In genomic region chr13:5591837-5592555, GRCm38 (mm10) we compare ENCODE assay signal across 11 mouse cellular contexts.
DNase-seq lines count a peak whose midpoint lies in the region; ATAC-seq and TF ChIP-seq lines count a peak whose summit lies in the region.
"Had no signal": no experiment of that assay in that cellular context is flagged by ENCODE, and none has a peak within 500 bp of the region (broad histone marks: within the 10 kb centered on the region; RNA-seq: fewer than 3 reads in every experiment).

No protein-coding gene starts in this region.

- H3K36me3 ChIP-seq in intestine, embryonic 16.5 days (ENCODE audit: control insufficient read depth, insufficient read depth, low read length), result no peaks in the 10 kb centered on the region
- H3K36me3 ChIP-seq in intestine, embryonic 15.5 days, result no peaks in the 10 kb centered on the region
- H3K36me3 ChIP-seq in heart, embryonic 13.5 days, result no peaks in the 10 kb centered on the region
- no peaks in the 10 kb centered on the region for H3K36me3 ChIP-seq in midbrain, embryonic 13.5 days
- H3K36me3 ChIP-seq: limb, embryonic 12.5 days had no signal

- no peaks in the 10 kb centered on the region for H3K9me3 ChIP-seq in intestine, embryonic 16.5 days (ENCODE audit: control insufficient read depth, low read length)
- H3K9me3 ChIP-seq in intestine, embryonic 15.5 days, result no peaks in the 10 kb centered on the region
- H3K9me3 ChIP-seq in heart, embryonic 13.5 days, result no peaks in the 10 kb centered on the region
- no peaks in the 10 kb centered on the region for H3K9me3 ChIP-seq in midbrain, embryonic 13.5 days
- H3K9me3 ChIP-seq: limb, embryonic 12.5 days had no signal

- no peak overlapping the region for H3K4me2 ChIP-seq in intestine, embryonic 16.5 days (ENCODE audit: low read depth, low read length)
- H3K4me2 ChIP-seq in intestine, embryonic 15.5 days (replicated peaks), result no peak overlapping the region
- peak overlapping the region; percentile 33 for H3K4me2 ChIP-seq in heart, embryonic 13.5 days
- no peak overlapping the region for H3K4me2 ChIP-seq in midbrain, embryonic 13.5 days (replicated peaks)
- H3K4me2 ChIP-seq: limb, embryonic 12.5 days had no signal

- no peak for TF ChIP-seq POLR2A in cerebellum, adult 2 months (IDR thresholded peaks at IDR 0.05; ENCODE audit: borderline replicate concordance, insufficient read depth, low read length)

- H3K4me3 ChIP-seq in intestine, embryonic 16.5 days (ENCODE audit: low read length), result no peak overlapping the region
- no peak overlapping the region for H3K4me3 ChIP-seq in intestine, embryonic 15.5 days (replicated peaks)
- no peak overlapping the region for H3K4me3 ChIP-seq in heart, embryonic 13.5 days
- H3K4me3 ChIP-seq in midbrain, embryonic 13.5 days (replicated peaks), result no peak overlapping the region
- no peak overlapping the region for H3K4me3 ChIP-seq in cerebellum, adult 2 months (replicated peaks; ENCODE audit: insufficient read depth, low read depth, low read length)
- H3K4me3 ChIP-seq: limb, embryonic 12.5 days had no signal

- TF ChIP-seq CTCF in cerebellum, adult 2 months (IDR thresholded peaks at IDR 0.05; ENCODE audit: borderline replicate concordance, insufficient read depth, low read depth, low read length), result no peak

- peak; percentile 38; the same call in 1 of the 2 replicates for ATAC-seq in intestine, embryonic 16.5 days
- ATAC-seq in intestine, embryonic 15.5 days, result no peak
- ATAC-seq in heart, embryonic 13.5 days (ENCODE audit: extremely low read depth, insufficient number of reproducible peaks, low FRiP score, low TSS enrichment), result 0 out of 2 replicates have a peak, but pooled peaks have one; percentile 42
- peak; percentile 50; the same call in 1 of the 2 replicates for ATAC-seq in midbrain, embryonic 13.5 days

- no peaks in the 10 kb centered on the region for H3K27me3 ChIP-seq in intestine, embryonic 16.5 days (replicated peaks; ENCODE audit: control insufficient read depth, insufficient read depth, low read length)
- no peaks in the 10 kb centered on the region for H3K27me3 ChIP-seq in intestine, embryonic 15.5 days (replicated peaks)
- no peaks in the 10 kb centered on the region for H3K27me3 ChIP-seq in heart, embryonic 13.5 days (replicated peaks)
- no peaks in the 10 kb centered on the region for H3K27me3 ChIP-seq in midbrain, embryonic 13.5 days
- no peaks in the 10 kb centered on the region for H3K27me3 ChIP-seq in cerebellum, adult 2 months (ENCODE audit: control insufficient read depth, insufficient read depth, low read length)
- H3K27me3 ChIP-seq: limb, embryonic 12.5 days had no signal

- peak; percentile 53 for DNase-seq in NIH3T3 (ENCODE audit: low read depth)
- DNase-seq in layer of hippocampus, adult 9-11 months, result no peak
- DNase-seq in layer of hippocampus, postnatal 14 days (ENCODE audit: low spot score in 2 of 2), result no peak
- DNase-seq in cerebellum, adult 2 months, result no peak
- DNase-seq: cerebellum, postnatal 36 days; right cerebral cortex, postnatal 4 days had no signal

- 69% methylated on average over 4 of the region's 4 CpGs for WGBS in intestine, embryonic 16.5 days
- 67% methylated on average over 4 of the region's 4 CpGs for WGBS in intestine, embryonic 15.5 days
- 35% methylated on average over 4 of the region's 4 CpGs for WGBS in heart, embryonic 13.5 days
- 57% methylated on average over 4 of the region's 4 CpGs for WGBS in midbrain, embryonic 13.5 days
- 59% methylated on average over 4 of the region's 4 CpGs for WGBS in cerebellum, adult 2 months

- H3K4me1 ChIP-seq in intestine, embryonic 16.5 days (ENCODE audit: control insufficient read depth, insufficient read depth, low read length), result no peaks in the 10 kb centered on the region
- H3K4me1 ChIP-seq in intestine, embryonic 15.5 days (replicated peaks), result no peaks in the 10 kb centered on the region
- H3K4me1 ChIP-seq in heart, embryonic 13.5 days, result peaks cover 20% of the 10 kb centered on the region
- H3K4me1 ChIP-seq in midbrain, embryonic 13.5 days (replicated peaks), result no peaks in the 10 kb centered on the region
- no peaks in the 10 kb centered on the region for H3K4me1 ChIP-seq in cerebellum, adult 2 months (ENCODE audit: control insufficient read depth, insufficient read depth, low read length)
- H3K4me1 ChIP-seq: limb, embryonic 12.5 days had no signal

- H3K9ac ChIP-seq in intestine, embryonic 16.5 days (ENCODE audit: low read depth, low read length), result no peak overlapping the region
- no peak overlapping the region for H3K9ac ChIP-seq in intestine, embryonic 15.5 days
- H3K9ac ChIP-seq in heart, embryonic 13.5 days, result no peak overlapping the region
- H3K9ac ChIP-seq in midbrain, embryonic 13.5 days (replicated peaks), result no peak overlapping the region
- H3K9ac ChIP-seq: limb, embryonic 12.5 days had no signal

- H3K27ac ChIP-seq in intestine, embryonic 16.5 days (ENCODE audit: low read length), result no peak overlapping the region
- H3K27ac ChIP-seq in intestine, embryonic 15.5 days, result no peak overlapping the region
- H3K27ac ChIP-seq in heart, embryonic 13.5 days (replicated peaks), result peak overlapping the region; percentile 76
- no peak overlapping the region for H3K27ac ChIP-seq in midbrain, embryonic 13.5 days
- H3K27ac ChIP-seq in cerebellum, adult 2 months (ENCODE audit: insufficient read depth, low read length), result no peak overlapping the region
- H3K27ac ChIP-seq: limb, embryonic 12.5 days had no signal
